Mouse (Mus musculus) layer of hippocampus, postnatal 10 days (tissue): Measurements from ENCODE around the gene Cdkn1b. TPM values are rescaled to one million over a fixed set of nuclear protein-coding genes. Genes with fewer than 3 reads are reported as not detected.

Experiments used
- DNase-seq, 2 experiments: peaks; one replicate each; pipeline ENCODE4 v3.0.0; 2021; ENCODE audit warnings: low spot score in 2 of 2
- total RNA-seq, 2 experiments: library from RNA; stranded (reverse); gene quantifications; 2 replicates each; pipeline ENCODE4 v1.2.3; 2021

Cdkn1b gene
- total RNA-seq, 2 experiments from 2014 or later, result 54.2 to 58.4 TPM

GRCm38 (mm10) chr6:134928889-134929310 is 8.7 kb downstream of the Cdkn1b start:
- no peak for DNase-seq

- DNase-seq, result no peak
Measured at GRCm38 (mm10) chr6:134929926-134930325, 9.7 kb downstream of the Cdkn1b start.

GRCm38 (mm10) chr6:134930383-134930782 is 10.2 kb downstream of the Cdkn1b start:
- no peak for DNase-seq

- DNase-seq, result no peak
Measured at GRCm38 (mm10) chr6:134931146-134931545, 10.9 kb downstream of the Cdkn1b start.

- DNase-seq, result no peak
Measured at GRCm38 (mm10) chr6:134932486-134933206, 12.4 kb downstream of the Cdkn1b start.

GRCm38 (mm10) chr6:134933207-134933558 is 13.0 kb downstream of the Cdkn1b start:
- no peak for DNase-seq

GRCm38 (mm10) chr6:134934305-134934704 is 14.1 kb downstream of the Cdkn1b start:
- no peak for DNase-seq

GRCm38 (mm10) chr6:134939781-134940180 is 19.6 kb downstream of the Cdkn1b start:
- no peak for DNase-seq

GRCm38 (mm10) chr6:134943759-134944407 is 23.7 kb downstream of the Cdkn1b start:
- DNase-seq, result no peak

- DNase-seq, result no peak
Measured at GRCm38 (mm10) chr6:134946054-134946453, 25.9 kb downstream of the Cdkn1b start.

GRCm38 (mm10) chr6:134946858-134947257 is 26.7 kb downstream of the Cdkn1b start:
- no peak for DNase-seq

- peak; percentile 70 to 76 for DNase-seq
Measured at GRCm38 (mm10) chr6:134947311-134948087, 27.3 kb downstream of the Cdkn1b start.

- DNase-seq, result no peak
Measured at GRCm38 (mm10) chr6:134948522-134949061, 28.4 kb downstream of the Cdkn1b start.

GRCm38 (mm10) chr6:134949241-134949640 is 29.0 kb downstream of the Cdkn1b start:
- no peak for DNase-seq

GRCm38 (mm10) chr6:134951364-134951763 is 31.2 kb downstream of the Cdkn1b start:
- DNase-seq, result no peak

GRCm38 (mm10) chr6:134953976-134954375 is 33.8 kb downstream of the Cdkn1b start:
- DNase-seq, result peak; percentile 14 to 29

GRCm38 (mm10) chr6:134956388-134956787 is 36.2 kb downstream of the Cdkn1b start:
- no peak for DNase-seq

- DNase-seq, result no peak
Measured at GRCm38 (mm10) chr6:134961286-134961685, 41.1 kb downstream of the Cdkn1b start.

GRCm38 (mm10) chr6:134961858-134962517 is 41.8 kb downstream of the Cdkn1b start:
- no peak for DNase-seq

- no peak for DNase-seq
Measured at GRCm38 (mm10) chr6:134962518-134962893, 42.3 kb downstream of the Cdkn1b start.

- DNase-seq, result no peak
Measured at GRCm38 (mm10) chr6:134963910-134964309, 43.7 kb downstream of the Cdkn1b start.
